Mouse (Mus musculus) heart, postnatal 14 days (tissue): ENCODE data around the gene Siglecg. TPM values are rescaled to one million over a fixed set of nuclear protein-coding genes. Genes with fewer than 3 reads are reported as not detected.

Experiments
- DNase-seq, 2 experiments: peaks; one replicate each; pipeline ENCODE4 v3.0.0; 2021 to 2022
- intact Hi-C: fragments of 180-260 bp; cut with DNase I; formaldehyde crosslinking; loops from one replicate; pipeline ENCODE4 v1.15.1; 2025
- total RNA-seq, 2 experiments: library from RNA; stranded (reverse); gene quantifications; 2 replicates each; pipeline ENCODE4 v1.2.3; 2021

The Siglecg gene
- total RNA-seq, 2 experiments from 2014 or later: 0.27 to 0.31 TPM

DNA sequence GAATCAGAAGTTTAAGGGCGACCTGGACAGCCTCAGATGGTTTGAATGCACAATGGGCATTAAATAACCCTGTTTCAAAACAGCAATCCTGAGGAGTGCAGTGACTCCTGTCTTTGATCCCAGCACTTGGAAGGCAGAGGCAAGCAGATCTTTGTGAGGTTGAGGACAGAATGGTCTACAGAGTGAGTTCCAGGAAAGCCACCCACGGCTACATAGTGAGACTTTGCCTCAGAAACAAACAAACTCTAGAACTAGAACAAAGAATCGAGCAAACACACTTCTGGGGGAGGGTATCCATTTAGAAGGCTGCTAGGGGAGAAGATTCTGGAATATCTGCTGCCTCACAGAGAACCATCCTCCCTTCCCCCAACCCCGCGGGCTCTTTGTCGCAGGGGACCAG is 32.5 kb downstream of the Siglecg start, which contains the start of gene Cldnd2:
Cldnd2 (plus strand) TSS at position 301 of the 400 bp plus-strand sequence.
- no peak for DNase-seq
- intact Hi-C loops: loop anchor here (5.0 to 10.0 kb wide), 2 partner anchors 136 to 232 kb away; partner anchors contain the start of gene Ctu1

DNA sequence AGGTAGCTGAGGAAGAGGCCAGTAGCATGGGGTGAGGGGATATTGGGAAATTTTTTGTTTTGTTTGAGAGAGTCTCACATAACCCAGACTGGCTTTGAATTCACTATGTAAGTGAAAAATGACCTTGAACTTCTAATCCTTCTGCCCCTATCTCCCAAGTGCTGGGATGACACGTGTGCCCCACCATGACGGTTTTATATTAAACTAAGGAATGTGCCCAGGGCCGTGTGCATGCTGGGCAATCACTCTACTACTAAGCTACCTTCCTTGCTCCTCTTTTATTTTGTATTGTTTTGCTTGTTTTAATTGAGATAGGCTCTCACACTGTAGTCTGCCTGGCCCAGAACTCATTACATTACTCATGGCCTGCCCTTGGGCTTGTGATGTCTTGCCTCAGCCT is 33.1 kb downstream of the Siglecg start:
- intact Hi-C loops: loop anchor here (5.0 to 10.0 kb wide), 2 partner anchors 136 to 231 kb away; partner anchors contain the start of gene Ctu1
- no peak for DNase-seq

DNA sequence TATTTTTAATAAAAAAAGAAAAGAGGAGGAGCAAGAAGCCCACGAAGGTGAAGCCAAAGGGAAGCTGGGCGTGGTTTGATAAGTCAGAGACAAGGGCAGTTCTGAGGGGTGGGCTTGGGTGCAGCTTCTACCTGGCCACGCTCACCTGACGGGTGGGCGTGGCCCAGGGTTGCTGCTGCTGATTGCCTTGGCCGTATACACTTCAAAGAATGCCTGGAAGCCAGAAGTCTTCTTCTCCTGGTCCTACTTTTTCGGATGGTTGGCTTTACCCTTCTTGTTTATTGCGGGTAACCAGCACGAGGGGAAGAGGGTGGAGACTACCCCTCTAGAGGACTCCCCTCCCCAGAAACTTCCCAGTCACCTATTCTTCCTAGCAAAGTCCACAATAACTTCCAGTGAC is 34.7 kb downstream of the Siglecg start:
- intact Hi-C loops: loop anchor here (5.0 to 10.0 kb wide), 2 partner anchors 138 to 230 kb away; partner anchors contain the start of gene Ctu1
- no peak for DNase-seq

DNA sequence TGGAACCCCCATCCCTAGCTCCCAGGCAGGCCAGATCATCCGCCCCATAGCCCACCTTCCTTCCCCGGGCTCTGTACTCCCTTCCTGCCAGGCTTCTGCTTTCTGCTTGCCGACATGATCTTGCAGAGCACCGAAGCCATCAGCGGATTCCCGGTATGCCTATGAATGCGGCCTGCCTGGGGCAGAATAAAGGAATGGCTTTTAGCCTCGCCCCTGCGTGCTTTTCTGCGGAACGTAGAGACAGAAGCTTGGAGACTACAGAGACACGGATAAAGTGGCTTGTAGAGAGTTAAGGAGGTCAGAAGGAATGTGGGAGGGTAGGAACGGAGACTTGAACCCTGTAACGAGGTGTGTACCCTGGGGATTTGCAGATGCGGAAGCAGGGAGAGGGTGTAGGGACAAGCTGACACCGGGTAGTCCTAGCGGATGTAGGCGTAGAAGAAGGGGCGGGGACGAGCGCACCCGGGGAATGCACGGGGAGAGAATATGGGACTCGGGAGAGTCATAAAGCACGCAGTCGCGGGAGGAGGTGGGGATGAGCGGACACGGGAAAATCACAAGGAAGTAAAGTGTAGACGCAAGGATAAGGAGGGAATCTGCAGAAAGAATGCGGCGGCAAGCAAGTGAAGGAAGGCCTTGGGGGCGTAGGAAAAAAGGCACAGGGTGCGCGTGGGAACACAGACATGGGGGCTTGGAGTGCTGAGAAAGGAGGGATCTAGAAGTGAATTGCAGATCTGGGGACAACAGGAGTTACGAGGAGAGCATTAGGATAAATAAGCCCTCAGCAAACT is 35.3 kb downstream of the Siglecg start:
- intact Hi-C loops: loop anchor here (5.0 to 10.0 kb wide), 2 partner anchors 139 to 229 kb away; partner anchors contain the start of gene Ctu1
- peak; percentile 81 to 86 for DNase-seq

DNA sequence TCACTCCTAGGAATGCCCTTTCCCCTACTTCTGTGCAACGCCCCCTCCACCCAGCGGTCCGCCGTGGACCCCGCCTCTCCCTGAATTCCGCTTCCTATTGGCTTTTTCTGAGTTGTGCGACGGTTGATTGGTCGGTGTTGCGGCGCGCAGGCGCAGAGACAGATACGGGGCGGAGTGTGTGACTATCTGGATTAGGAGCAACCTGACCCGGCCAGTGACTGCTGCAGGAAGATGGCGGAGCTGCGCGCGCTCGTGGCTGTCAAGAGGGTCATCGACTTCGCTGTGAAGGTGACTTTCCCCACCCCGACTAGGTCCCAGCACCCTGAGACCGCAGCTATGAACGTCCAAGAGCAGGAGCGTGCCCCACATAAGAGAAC is 35.9 kb downstream of the Siglecg start, which contains the start of the genes Etfb and Gm45233:
Etfb (plus strand) TSS at position 167 of the 377 bp plus-strand sequence.
Gm45233 (plus strand) TSS at position 212 of the 377 bp plus-strand sequence.
- intact Hi-C loops: loop anchor here (2.0 to 10.0 kb wide), 3 partner anchors 21 to 228 kb away; partner anchors contain the start of gene Ctu1
- peak; percentile 92 to 93 for DNase-seq

DNA sequence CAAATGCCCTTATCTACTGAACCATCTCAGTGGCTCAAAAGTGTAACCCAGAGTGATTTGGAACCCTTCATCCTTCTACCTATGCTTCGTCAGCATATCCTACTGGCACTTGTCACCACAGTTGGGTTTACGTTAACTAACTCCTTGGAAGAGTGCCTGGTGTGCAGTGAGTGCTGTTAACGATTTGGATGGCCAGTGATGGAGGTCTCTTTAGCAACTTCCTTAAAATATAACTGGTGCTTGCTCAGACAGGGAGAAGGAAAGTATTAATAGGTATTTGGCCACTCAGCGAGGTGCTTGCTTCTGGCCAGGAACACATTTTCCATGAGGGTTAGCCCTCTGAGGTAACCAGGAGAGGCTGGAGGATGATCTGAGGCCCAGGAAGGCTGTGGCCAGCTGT is 39.8 kb downstream of the Siglecg start:
- intact Hi-C loops: loop anchor here (10.0 kb wide), 1 partner anchor 143 kb away; no protein-coding TSS in a partner anchor
- no peak for DNase-seq

DNA sequence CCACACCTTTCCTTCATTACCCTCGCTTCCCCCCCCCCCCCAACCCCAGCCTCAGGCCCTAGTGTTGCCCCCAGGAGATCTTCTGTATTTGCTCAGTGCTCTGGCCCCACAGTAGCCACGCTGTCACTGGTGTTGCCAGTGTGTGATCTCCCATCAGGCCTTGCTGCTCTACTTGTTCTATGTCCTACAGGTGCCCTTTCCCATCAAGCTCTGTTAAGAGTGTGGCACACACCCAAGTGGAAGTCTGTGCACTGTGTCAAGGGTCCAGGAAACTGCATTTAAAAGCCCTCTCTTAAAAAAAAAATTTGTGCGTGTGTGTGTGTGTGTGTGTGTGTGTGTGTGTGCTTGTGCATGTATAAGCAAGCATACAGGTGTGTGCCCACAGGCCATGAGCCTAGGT is 40.2 kb downstream of the Siglecg start:
- intact Hi-C loops: loop anchor here (10.0 kb wide), 1 partner anchor 143 kb away; no protein-coding TSS in a partner anchor
- peak in 1 of 2 experiments; percentile 45 for DNase-seq

DNA sequence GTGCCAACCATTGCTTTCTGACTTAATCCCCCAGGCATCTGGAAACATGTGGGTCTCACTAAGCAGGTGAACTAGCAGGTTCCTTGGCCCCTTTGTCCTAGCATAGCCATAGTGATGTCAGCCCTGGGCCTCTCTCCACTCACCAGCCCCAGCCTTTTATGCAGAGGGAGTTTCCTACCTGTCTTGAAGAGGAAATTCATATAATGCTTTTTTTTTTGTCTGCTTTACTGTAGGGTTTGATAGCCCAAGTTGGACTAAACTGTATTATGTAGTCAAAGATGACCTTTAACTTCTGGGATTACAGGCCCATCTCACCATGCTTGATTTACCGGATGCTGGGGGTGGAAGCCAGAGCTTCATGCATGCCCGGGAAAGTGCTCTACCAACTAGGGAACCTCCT is 41.8 kb downstream of the Siglecg start:
- intact Hi-C loops: loop anchor here (10.0 kb wide), 1 partner anchor 145 kb away; no protein-coding TSS in a partner anchor
- DNase-seq: no peak

DNA sequence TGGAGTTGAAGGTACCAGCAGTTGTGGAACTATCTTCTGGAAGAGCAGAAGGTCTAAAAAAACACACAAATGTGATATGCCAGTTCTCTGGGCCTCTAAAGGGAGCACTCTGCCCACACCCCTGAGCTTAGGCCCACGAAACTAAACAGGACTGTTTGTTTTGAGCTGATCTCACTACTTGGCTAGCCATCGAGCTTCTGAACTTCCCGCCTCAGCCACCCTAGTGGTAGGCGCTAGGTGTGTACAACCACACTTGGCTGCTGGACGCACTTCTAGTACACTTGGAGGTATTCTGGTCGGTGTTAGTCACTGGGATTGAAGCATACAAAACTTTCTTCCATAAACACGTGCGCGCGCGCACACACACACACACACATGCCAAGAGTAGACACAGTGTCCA is 43.7 kb downstream of the Siglecg start:
- DNase-seq: no peak
- intact Hi-C loops: no loop called here

DNA sequence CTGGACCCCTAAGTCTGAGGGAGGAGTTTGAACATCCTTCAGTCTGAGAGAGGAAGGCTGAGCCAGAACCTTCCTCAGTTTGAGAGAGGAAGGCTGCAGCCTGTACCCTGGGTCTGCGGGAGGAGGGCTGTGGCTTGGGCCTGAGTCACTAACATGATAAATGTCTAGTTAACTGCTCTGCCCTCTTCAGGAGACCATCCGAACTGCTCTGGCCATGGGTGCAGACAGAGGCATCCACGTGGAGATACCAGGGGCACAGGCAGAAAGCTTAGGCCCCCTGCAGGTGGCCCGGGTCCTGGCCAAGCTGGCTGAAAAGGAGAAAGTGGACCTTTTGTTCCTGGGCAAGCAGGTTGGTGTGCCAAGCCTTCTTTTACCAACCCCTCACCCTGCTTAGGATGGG is 44.6 kb downstream of the Siglecg start:
- peak in 1 of 2 experiments; percentile 40 for DNase-seq
- intact Hi-C loops: no loop called here

DNA sequence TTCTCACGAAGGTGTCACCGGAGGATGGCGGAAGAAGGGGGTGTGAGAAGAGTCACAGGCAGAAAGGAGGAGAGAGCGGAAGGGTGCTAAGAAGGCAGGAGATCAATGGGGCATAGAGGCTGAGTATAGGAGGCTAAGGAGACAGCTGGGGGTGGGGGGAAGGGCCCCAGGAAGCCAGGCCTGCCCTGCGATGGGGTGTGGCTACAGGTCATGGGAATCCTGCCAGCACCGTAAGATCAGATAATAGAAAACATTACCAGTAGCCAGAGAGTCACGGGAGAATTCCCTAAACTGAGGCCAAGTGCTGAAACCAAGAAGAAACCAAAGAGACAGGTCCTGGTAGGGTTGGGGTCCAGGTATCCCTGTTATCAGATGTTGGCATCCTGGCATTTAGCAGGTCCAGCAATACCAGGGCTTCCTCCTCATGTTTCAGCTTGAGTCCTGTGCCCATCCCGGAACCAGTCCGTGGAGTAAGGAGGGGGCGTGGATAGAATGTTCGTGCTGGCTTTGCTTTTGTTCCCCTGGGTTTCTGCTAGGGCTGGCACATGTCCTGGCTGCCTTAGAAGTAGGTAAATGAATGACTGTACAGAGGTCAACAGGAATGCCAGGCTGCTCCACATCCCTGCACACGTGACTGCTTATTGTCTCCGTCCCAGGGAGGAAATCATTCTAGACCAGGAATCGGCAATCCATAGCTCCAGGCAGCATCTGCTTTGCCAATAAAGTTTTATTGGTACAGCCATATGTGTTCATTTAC is 45.8 kb downstream of the Siglecg start:
- intact Hi-C loops: no loop called here
- DNase-seq: no peak

DNA sequence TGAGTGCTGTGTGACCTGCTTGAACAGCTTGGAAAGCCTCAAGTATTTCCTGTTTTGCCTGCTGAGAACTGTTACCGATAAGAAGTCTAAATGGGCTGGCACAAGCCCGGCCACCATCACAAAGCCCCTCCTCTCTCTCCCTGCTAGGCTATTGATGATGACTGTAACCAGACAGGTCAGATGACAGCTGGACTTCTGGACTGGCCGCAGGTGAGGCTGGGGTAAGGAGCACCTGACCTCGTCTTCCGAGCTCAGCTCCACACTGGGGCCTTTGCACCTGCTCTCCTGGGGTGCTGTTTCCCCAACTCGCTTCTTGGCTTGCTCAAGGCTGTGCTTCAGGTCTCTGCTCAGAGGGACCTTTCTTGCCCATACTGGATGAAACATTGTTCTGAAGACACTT is 46.4 kb downstream of the Siglecg start:
- intact Hi-C loops: no loop called here
- no peak for DNase-seq

DNA sequence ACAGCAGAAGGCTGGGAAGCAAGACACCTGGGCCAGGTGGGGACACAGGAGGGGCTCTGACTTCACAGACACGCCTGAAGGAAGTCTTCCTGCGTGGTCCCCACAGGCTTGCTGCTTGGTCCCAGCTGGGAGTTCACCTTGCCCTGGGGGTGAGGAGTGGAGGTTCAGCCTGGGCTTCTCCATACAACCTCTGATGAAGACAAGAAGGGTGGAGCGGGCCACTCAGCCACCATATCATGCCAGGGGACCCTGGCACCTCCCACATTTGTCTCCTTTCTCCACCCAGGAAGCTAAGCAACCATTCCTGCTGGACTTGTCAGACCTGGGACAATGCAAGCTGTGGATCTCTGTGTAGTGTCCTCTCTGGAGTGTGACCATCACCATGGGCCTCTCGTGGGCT is 54.8 kb downstream of the Siglecg start, which contains the start of gene Vsig10l:
Vsig10l (plus strand) TSS at position 301 of the 400 bp plus-strand sequence.
- DNase-seq: no peak
- intact Hi-C loops: loop anchor here (10.0 kb wide), 1 partner anchor 62 kb away; no protein-coding TSS in a partner anchor

DNA sequence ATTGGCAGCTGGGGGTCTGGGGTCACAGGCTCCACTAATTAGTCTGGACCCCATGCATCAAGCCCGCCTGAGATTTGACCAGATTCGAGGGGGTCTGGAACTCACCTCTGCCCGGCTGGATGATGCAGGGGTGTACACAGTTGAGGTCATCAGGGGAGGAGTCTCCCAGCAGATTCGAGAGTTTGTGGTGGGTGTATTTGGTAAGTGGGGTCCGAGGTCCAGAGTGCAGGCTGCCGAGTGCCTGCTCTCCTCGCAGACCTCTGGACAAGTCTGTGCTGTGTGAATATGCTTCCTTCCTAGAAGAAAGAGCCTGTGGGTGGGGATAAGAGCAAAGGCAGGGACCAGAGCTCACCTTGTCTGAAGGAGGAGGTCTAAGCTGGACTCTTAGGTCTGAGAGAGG is 56.0 kb downstream of the Siglecg start:
- intact Hi-C loops: loop anchor here (2.0 to 10.0 kb wide), 2 partner anchors 19 to 61 kb away; partner anchors contain the start of genes Etfb and Gm45233
- DNase-seq: no peak

DNA sequence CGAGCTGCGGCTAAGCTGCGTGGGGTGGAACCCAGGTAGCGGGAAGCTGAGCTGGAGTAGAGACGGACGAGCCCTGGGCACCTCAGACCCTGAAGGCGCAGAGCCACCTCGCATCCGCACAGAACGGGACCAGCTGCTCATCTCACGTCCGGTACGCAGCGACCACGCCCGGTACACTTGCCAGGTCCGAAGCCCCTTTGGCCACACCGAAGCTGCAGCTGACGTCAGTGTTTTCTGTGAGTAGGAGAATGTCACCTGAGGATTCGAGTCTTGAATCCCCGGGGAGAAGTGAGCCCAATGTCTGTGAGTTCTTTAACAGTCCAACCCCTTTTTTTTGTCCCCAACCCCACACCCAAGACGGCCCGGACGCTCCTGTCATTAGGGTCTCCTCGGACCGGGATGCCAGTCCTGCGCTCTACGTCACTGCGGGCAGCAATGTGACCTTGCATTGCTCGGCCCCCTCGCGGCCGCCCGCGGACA is 56.9 kb downstream of the Siglecg start:
- DNase-seq: peak in 1 of 2 experiments; percentile 21
- intact Hi-C loops: loop anchor here (1.0 to 10.0 kb wide), 4 partner anchors 20 to 163 kb away; partner anchors contain the start of genes Etfb and Gm45233

DNA sequence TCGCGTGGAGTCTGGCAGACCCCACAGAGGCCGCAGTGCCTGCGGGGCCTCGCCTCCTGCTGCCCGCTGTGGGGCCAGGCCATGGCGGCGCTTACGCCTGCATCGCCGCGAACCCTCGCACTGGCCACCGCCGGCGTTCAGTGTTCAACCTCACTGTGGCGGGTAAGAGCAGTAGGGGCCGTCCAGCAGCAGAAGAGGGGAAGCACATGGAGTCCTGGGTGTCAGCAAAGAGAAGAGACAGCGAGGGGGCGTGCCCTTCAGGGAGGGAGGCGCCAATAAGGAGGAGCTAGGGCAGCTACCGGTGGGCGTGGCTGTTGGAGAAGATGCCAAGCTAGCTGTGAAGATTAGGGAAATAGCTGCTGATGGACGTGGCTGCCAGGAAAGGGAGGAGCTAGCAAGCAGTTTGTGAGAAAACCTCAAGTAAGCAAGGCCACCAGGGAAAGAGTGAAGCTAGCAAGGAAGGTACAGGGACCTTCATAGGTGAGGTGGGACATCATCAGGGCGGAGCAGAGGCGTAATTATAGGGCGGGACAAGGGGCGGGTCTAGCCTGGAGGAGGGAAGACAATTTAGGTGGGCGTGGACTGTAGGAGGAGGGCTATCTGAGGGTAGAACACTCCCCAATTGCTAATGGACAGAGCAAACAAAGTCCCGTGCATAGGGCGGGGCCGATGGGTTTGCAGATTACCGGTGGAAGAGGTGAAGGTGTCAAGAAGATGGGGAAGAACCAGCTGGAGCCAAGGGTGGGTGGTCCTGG is 57.5 kb downstream of the Siglecg start:
- DNase-seq: peak; percentile 84 to 90
- intact Hi-C loops: loop anchor here (1.0 to 10.0 kb wide), 4 partner anchors 21 to 163 kb away; partner anchors contain the start of genes Etfb and Gm45233

DNA sequence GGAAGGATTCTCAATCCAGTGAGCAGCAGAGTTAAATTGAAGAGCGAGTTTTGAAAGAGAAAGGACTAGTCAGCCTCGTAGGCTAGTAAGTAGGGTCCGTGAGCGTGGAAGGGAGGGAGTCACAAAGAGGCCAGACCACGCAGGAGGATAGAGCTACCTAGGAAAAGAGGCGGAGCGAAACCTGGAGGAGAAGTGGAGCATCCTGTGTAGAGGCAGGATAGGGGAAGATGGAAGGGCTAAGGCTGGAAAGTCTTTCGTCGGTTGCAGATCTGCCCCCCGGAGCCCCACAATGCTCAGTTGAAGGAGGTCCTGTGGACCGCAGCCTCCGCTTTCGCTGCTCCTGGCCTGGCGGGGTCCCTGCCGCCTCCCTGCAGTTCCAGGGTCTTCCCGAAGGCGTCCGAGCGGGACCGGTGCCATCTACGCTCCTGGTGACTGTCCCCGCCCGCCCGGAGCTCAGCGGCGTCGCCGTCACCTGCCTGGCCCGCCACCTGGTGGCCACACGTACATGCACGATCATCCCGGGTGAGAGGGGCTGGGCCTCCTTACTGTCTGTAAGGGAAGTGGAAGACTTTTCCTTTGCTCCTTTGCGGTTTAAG is 58.2 kb downstream of the Siglecg start:
- peak; percentile 87 to 93 for DNase-seq
- intact Hi-C loops: loop anchor here (5.0 to 10.0 kb wide), 2 partner anchors 59 to 164 kb away; no protein-coding TSS in a partner anchor
